Mouse (Mus musculus) stomach, postnatal 0 days (tissue): ENCODE measurements around the gene Syndig1.

Source experiments
- CTCF ChIP-seq: IDR thresholded peaks from 2 replicates; pipeline ENCODE4 v1.5.1; 2016; ENCODE audit warnings: antibody characterized with exemption, low read depth, mild to moderate bottlenecking, moderate library complexity
- EP300 ChIP-seq: optimal IDR thresholded peaks from 2 replicates; pipeline ENCODE3; 2016; ENCODE audit warnings: antibody characterized with exemption

DNA sequence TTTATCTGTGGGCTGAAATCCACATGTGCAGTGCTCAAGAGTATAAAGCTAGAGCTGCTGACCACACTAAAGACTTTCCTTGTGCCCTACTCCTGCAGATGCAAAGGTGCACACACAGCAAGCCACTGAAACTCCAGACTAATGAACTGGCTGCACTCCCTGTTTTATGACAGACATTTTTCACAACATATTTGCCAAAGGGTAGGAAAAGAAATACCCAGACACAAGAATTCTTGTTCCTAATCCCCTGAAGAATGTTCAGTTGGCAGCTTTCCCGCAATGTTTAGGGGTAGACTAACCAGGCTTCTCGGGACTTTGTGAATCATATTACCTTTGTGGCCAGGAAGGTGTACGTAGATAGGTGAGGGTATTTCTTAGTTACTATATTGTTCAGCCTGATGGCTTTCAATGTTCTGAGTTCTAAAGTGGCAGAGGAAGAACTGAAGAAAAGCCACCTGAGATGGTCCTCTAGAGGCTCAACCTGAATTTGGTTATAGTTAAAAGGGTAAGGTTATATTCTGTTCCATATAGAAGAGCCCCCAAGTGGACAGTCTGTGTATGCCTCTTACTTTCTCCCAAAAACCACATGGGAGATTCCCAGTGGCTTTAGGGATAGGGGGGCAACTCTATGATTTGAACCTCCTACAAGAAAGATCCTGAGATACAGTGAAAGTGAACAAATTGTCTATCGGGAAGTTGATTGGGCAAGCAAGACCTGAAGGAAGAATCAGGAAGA is 169.5 kb downstream of the Syndig1 start:
- TF ChIP-seq EP300 = no peak
- peak; percentile 37 for TF ChIP-seq CTCF
